Mouse (Mus musculus): ENCODE measurements around the gene Folr1. TPM values are rescaled to one million over a fixed set of nuclear protein-coding genes. Genes with fewer than 3 reads are reported as not detected.

The Folr1 gene
- polyA plus RNA-seq, 1 experiment from 2014 or later: 12.1 TPM

GRCm38 (mm10) chr7:101837154-101837605 lies 33.4 kb downstream of the Folr1 start:
- Histone ChIP-seq H3K4me1 (replicated peaks; ENCODE audit: control insufficient read depth, insufficient read depth, low read length) (peaks cover 6% of the 10 kb centered on the region; the same call in 1 of the 2 replicates), H3K27ac (ENCODE audit: low read depth, low read length) (peak overlapping the region; percentile 86), H3K27me3 (ENCODE audit: control insufficient read depth, insufficient read depth, low read length) (no peaks in the 10 kb centered on the region), H3K36me3 (ENCODE audit: control insufficient read depth, insufficient read depth, low read length) (no peaks in the 10 kb centered on the region), H3K4me3 (ENCODE audit: low read depth, low read length) (peak overlapping the region; percentile 79), H3K4me2 (replicated peaks; ENCODE audit: low read depth, low read length) (peak overlapping the region; percentile 89), H3K9ac (ENCODE audit: low read depth, low read length) (peak overlapping the region; percentile 96), H3K9me3 (ENCODE audit: control insufficient read depth, low read length) (no peaks in the 10 kb centered on the region)
- WGBS: under 1% methylated on average over 20 of the region's 20 CpGs
- ATAC-seq (ENCODE audit: low FRiP score) (0 out of 2 replicates have a peak, but pooled peaks have one; percentile 1), DNase-seq (ENCODE audit: low spot score) (peak; percentile 62)

- Histone ChIP-seq H3K4me3 (ENCODE audit: low read depth, low read length) (peak overlapping the region; percentile 79), H3K36me3 (ENCODE audit: control insufficient read depth, insufficient read depth, low read length) (peaks cover 2% of the 10 kb centered on the region; the same call in 1 of the 2 replicates), H3K9me3 (ENCODE audit: control insufficient read depth, low read length) (no peaks in the 10 kb centered on the region), H3K4me2 (replicated peaks; ENCODE audit: low read depth, low read length) (peak overlapping the region; percentile 89), H3K27me3 (ENCODE audit: control insufficient read depth, insufficient read depth, low read length) (no peaks in the 10 kb centered on the region), H3K4me1 (replicated peaks; ENCODE audit: control insufficient read depth, insufficient read depth, low read length) (peaks cover 6% of the 10 kb centered on the region; the same call in 1 of the 2 replicates), H3K9ac (ENCODE audit: low read depth, low read length) (peak overlapping the region; percentile 96), H3K27ac (ENCODE audit: low read depth, low read length) (peak overlapping the region; percentile 86)
- ATAC-seq (ENCODE audit: low FRiP score) (peak; percentile 63), DNase-seq (ENCODE audit: low spot score) (peak; percentile 87)
- WGBS: under 1% methylated on average over 52 of the region's 63 CpGs
These were observed 34.1 kb downstream of the Folr1 start for GRCm38 (mm10) chr7:101836271-101837153.

DNA sequence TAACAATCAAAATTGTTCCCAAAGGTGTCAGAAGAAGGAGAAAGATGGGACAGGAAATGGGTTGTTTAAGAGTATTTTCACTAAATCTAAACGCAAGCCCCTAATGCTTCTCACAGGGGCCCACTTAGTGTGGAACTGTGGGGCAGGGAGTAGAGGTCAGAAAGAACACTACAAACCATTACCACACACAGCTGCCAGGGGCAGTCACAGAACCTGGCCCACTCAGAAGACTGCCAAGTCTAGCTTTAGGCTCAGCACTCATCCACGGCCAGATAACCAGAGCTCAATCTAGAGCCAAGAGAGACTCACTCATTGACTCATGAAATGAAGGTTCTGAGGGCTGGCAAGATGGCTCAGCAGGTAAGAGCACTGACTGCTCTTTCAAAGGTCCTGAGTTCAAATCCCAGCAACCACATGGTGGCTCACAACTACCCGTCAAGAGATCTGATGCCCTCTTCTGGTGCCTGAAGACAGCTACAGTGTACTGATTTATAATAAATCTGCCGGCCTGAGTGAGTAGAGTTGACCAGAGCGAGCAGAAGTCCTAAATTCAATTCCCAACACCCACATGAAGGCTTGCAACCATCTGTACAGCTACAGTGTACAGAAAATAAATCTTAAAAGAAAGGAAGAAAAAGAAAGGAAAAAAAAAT lies 35.0 kb downstream of the Folr1 start:
- Histone ChIP-seq H3K9ac (ENCODE audit: low read depth, low read length) (peak overlapping the region; percentile 96), H3K27me3 (ENCODE audit: control insufficient read depth, insufficient read depth, low read length) (no peaks in the 10 kb centered on the region), H3K4me3 (ENCODE audit: low read depth, low read length) (peak overlapping the region; percentile 79), H3K27ac (ENCODE audit: low read depth, low read length) (no peak overlapping the region), H3K4me1 (replicated peaks; ENCODE audit: control insufficient read depth, insufficient read depth, low read length) (peaks cover 6% of the 10 kb centered on the region; the same call in 1 of the 2 replicates), H3K9me3 (ENCODE audit: control insufficient read depth, low read length) (no peaks in the 10 kb centered on the region), H3K36me3 (ENCODE audit: control insufficient read depth, insufficient read depth, low read length) (peaks cover 11% of the 10 kb centered on the region), H3K4me2 (replicated peaks; ENCODE audit: low read depth, low read length) (peak overlapping the region; percentile 89)
- DNase-seq (ENCODE audit: low spot score): peak; percentile 19
- 46% methylated on average over 5 of the region's 5 CpGs for WGBS
- ATAC-seq (ENCODE audit: low FRiP score): no peak

DNA sequence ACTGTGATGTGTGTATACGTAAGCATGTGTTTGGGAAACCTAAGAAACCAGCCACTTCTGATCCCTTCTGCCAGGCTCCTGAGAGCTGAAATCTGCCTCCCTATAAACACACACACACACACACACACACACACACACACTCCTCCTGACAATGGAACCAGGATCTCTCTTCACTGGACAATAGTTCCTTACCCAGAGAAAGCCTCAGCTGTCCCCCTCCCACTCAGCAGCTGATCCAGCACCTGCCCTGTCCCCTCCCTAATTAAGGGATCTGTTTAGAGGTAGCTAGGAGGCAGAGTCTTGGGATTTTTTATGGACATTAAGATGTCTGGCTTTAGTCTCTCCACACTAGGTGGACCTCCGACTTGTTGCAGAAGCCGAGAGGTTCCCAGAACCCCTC lies 35.7 kb downstream of the Folr1 start:
- peak overlapping the region; percentile 0; the same call in 1 of the 2 replicates for H3K4me3 ChIP-seq (ENCODE audit: low read depth, low read length)
- WGBS: 55% methylated on average over 3 of the region's 3 CpGs
- peaks cover 6% of the 10 kb centered on the region; the same call in 1 of the 2 replicates for H3K4me1 ChIP-seq (replicated peaks; ENCODE audit: control insufficient read depth, insufficient read depth, low read length)
- peak overlapping the region; percentile 24; the same call in 1 of the 2 replicates for H3K27ac ChIP-seq (ENCODE audit: low read depth, low read length)
- H3K4me2 ChIP-seq (replicated peaks; ENCODE audit: low read depth, low read length): no peak overlapping the region
- no peak overlapping the region for H3K9ac ChIP-seq (ENCODE audit: low read depth, low read length)
- H3K27me3 ChIP-seq (ENCODE audit: control insufficient read depth, insufficient read depth, low read length): no peaks in the 10 kb centered on the region
- peak; percentile 24 for DNase-seq (ENCODE audit: low spot score)
- H3K36me3 ChIP-seq (ENCODE audit: control insufficient read depth, insufficient read depth, low read length): peaks cover 12% of the 10 kb centered on the region
- ATAC-seq (ENCODE audit: low FRiP score): no peak
- no peaks in the 10 kb centered on the region for H3K9me3 ChIP-seq (ENCODE audit: control insufficient read depth, low read length)

DNA sequence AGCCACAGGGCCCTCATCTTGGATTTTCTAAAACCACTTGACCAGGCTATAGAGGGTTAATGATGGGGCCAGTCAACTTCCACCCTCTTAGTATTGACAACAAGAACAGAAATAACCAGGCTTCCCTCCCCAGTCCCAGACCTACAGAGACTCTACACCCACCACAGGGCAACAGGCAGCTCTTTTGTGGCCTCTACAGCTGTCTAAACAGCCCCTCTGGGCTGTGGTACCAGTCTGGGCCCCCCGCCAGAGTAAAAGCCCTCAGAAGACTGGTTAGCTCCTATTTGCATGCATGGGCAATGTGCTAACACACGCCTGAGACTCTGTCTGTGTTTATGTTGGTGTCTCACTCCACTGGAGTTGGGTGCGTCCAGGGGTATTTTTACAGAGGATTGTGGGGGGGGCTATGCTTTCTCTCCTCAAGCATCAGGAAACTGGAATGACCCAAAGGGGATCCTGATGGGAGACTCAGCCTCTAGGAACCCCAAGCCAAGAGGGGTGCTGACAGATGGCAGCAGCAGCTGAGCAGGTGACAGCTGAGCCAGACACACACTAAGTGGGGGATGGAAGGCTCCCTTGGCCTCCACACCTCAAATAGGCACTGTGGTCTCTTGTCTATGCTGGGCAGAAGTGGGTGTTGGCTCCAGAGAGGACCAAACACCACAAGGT lies 36.5 kb downstream of the Folr1 start:
- H3K4me2 ChIP-seq (replicated peaks; ENCODE audit: low read depth, low read length): no peak overlapping the region
- peaks cover 6% of the 10 kb centered on the region; the same call in 1 of the 2 replicates for H3K4me1 ChIP-seq (replicated peaks; ENCODE audit: control insufficient read depth, insufficient read depth, low read length)

DNA sequence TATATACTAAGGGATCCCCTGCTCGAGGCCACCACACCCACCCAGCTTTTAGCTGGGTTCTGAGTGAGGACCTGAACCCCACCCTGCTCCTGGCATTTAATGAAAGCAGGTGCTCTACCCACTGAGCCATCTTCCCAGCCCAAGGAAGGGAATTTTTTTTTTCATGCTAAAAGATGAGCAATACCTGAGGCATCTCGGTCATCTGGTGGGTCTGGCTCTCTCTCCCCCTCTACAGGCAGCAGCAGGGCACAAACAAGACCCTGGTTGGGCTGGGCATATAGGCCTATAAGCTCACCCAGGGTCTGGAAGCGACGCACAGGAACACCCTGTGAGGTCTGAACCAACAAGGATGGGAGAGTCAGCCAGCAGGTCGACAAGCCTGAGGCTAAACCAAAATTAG lies 37.2 kb downstream of the Folr1 start:
- 75% methylated on average over 5 of the region's 5 CpGs for WGBS
- no peaks in the 10 kb centered on the region for H3K27me3 ChIP-seq (ENCODE audit: control insufficient read depth, insufficient read depth, low read length)
- peaks cover 4% of the 10 kb centered on the region; the same call in 1 of the 2 replicates for H3K4me1 ChIP-seq (replicated peaks; ENCODE audit: control insufficient read depth, insufficient read depth, low read length)
- ATAC-seq (ENCODE audit: low FRiP score) (no peak), DNase-seq (ENCODE audit: low spot score) (peak; percentile 5)
- H3K4me3 ChIP-seq (ENCODE audit: low read depth, low read length): no peak overlapping the region
- H3K4me2 ChIP-seq (replicated peaks; ENCODE audit: low read depth, low read length): no peak overlapping the region
- H3K36me3 ChIP-seq (ENCODE audit: control insufficient read depth, insufficient read depth, low read length): peaks cover 12% of the 10 kb centered on the region
- H3K9ac ChIP-seq (ENCODE audit: low read depth, low read length): no peak overlapping the region
- no peak overlapping the region for H3K27ac ChIP-seq (ENCODE audit: low read depth, low read length)
- no peaks in the 10 kb centered on the region for H3K9me3 ChIP-seq (ENCODE audit: control insufficient read depth, low read length)

More for the DNA sequence above, 36.5 kb downstream of the Folr1 start:
- peak; percentile 15 for DNase-seq (ENCODE audit: low spot score)
- WGBS: 63% methylated on average over 3 of the region's 3 CpGs
- H3K27ac ChIP-seq (ENCODE audit: low read depth, low read length): peak overlapping the region; percentile 24; the same call in 1 of the 2 replicates
- no peaks in the 10 kb centered on the region for H3K9me3 ChIP-seq (ENCODE audit: control insufficient read depth, low read length)
- H3K27me3 ChIP-seq (ENCODE audit: control insufficient read depth, insufficient read depth, low read length): no peaks in the 10 kb centered on the region
- H3K4me3 ChIP-seq (ENCODE audit: low read depth, low read length): no peak overlapping the region
- peaks cover 12% of the 10 kb centered on the region for H3K36me3 ChIP-seq (ENCODE audit: control insufficient read depth, insufficient read depth, low read length)
- ATAC-seq (ENCODE audit: low FRiP score): no peak
- H3K9ac ChIP-seq (ENCODE audit: low read depth, low read length): no peak overlapping the region

- Histone ChIP-seq H3K27ac (ENCODE audit: low read depth, low read length) (no peak overlapping the region), H3K9ac (ENCODE audit: low read depth, low read length) (no peak overlapping the region), H3K4me3 (ENCODE audit: low read depth, low read length) (no peak overlapping the region), H3K36me3 (ENCODE audit: control insufficient read depth, insufficient read depth, low read length) (peaks cover 14% of the 10 kb centered on the region), H3K4me2 (replicated peaks; ENCODE audit: low read depth, low read length) (no peak overlapping the region), H3K4me1 (replicated peaks; ENCODE audit: control insufficient read depth, insufficient read depth, low read length) (peaks cover 3% of the 10 kb centered on the region; the same call in 1 of the 2 replicates), H3K27me3 (ENCODE audit: control insufficient read depth, insufficient read depth, low read length) (no peaks in the 10 kb centered on the region), H3K9me3 (ENCODE audit: control insufficient read depth, low read length) (no peaks in the 10 kb centered on the region)
- 95% methylated on average over 4 of the region's 4 CpGs for WGBS
- DNase-seq (ENCODE audit: low spot score) (no peak), ATAC-seq (ENCODE audit: low FRiP score) (no peak)
These were observed 38.2 kb downstream of the Folr1 start for GRCm38 (mm10) chr7:101832372-101832771.

DNA sequence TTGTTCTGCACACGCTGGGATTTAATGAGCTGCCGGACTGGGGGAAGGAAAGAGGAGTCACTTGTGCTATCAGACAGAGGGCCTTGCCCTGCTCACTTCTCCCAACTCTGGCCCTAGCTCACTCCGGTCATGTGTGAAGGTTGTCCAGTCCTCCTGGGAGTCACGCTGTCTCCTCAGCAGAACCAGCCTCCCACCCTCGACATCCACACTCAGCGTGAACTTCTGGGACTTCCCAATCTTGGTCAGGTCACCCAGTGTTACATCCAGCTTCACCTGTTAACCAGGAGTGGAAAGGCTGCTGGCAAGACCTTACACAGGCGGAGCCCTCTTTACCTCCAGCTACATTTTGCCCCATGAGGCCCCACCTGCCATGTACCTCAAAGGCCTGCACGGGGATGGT lies 39.2 kb downstream of the Folr1 start:
- Histone ChIP-seq H3K4me2 (replicated peaks; ENCODE audit: low read depth, low read length) (no peak overlapping the region), H3K36me3 (ENCODE audit: control insufficient read depth, insufficient read depth, low read length) (peaks cover 17% of the 10 kb centered on the region), H3K9me3 (ENCODE audit: control insufficient read depth, low read length) (no peaks in the 10 kb centered on the region), H3K27ac (ENCODE audit: low read depth, low read length) (no peak overlapping the region), H3K4me3 (ENCODE audit: low read depth, low read length) (no peak overlapping the region), H3K9ac (ENCODE audit: low read depth, low read length) (no peak overlapping the region), H3K27me3 (ENCODE audit: control insufficient read depth, insufficient read depth, low read length) (no peaks in the 10 kb centered on the region), H3K4me1 (replicated peaks; ENCODE audit: control insufficient read depth, insufficient read depth, low read length) (peaks cover 3% of the 10 kb centered on the region; the same call in 1 of the 2 replicates)
- 91% methylated on average over 8 of the region's 8 CpGs for WGBS
- no peak for ATAC-seq (ENCODE audit: low FRiP score)
- no peak for DNase-seq (ENCODE audit: low spot score)
